ENCODE assay signal across 9 mouse cellular contexts in genomic region chr16:33942341-33942740, GRCm38 (mm10). TPM values are rescaled to one million over a fixed set of nuclear protein-coding genes. Genes with fewer than 3 reads are reported as not detected.
DNase-seq lines count a peak whose midpoint lies in the region; ATAC-seq and TF ChIP-seq lines count a peak whose summit lies in the region.
"Had no signal": no experiment of that assay in that cellular context is flagged by ENCODE, and none has a peak within 500 bp of the region (broad histone marks: within the 10 kb centered on the region; RNA-seq: fewer than 3 reads in every experiment).

No protein-coding gene starts in this region.

- TF ChIP-seq CTCF in forebrain, postnatal 0 days (IDR thresholded peaks at IDR 0.05; ENCODE audit: low read depth) = no peak

- H3K9me3 ChIP-seq in forebrain, embryonic 14.5 days (replicated peaks; ENCODE audit: control insufficient read depth, low read length) = no peaks in the 10 kb centered on the region
- H3K9me3 ChIP-seq in forebrain, postnatal 0 days (ENCODE audit: low read length) = no peaks in the 10 kb centered on the region
- H3K9me3 ChIP-seq in heart, embryonic 11.5 days (replicated peaks; ENCODE audit: control insufficient read depth, low read length) = no peaks in the 10 kb centered on the region
- H3K9me3 ChIP-seq: midbrain, embryonic 12.5 days had no signal

- no peak overlapping the region for H3K9ac ChIP-seq in forebrain, embryonic 14.5 days (ENCODE audit: low read length)
- no peak overlapping the region for H3K9ac ChIP-seq in forebrain, postnatal 0 days
- no peak overlapping the region; the same call in 1 of the 2 replicates for H3K9ac ChIP-seq in heart, embryonic 11.5 days (ENCODE audit: low read depth, low read length)
- H3K9ac ChIP-seq: midbrain, embryonic 12.5 days had no signal

- no peak overlapping the region for H3K4me2 ChIP-seq in forebrain, embryonic 14.5 days (ENCODE audit: low read length)
- no peak overlapping the region for H3K4me2 ChIP-seq in forebrain, postnatal 0 days (ENCODE audit: low read depth)
- no peak overlapping the region for H3K4me2 ChIP-seq in heart, embryonic 11.5 days
- H3K4me2 ChIP-seq: midbrain, embryonic 12.5 days had no signal

- H3K27ac ChIP-seq in forebrain, embryonic 14.5 days (ENCODE audit: low read depth, low read length) = no peak overlapping the region
- no peak overlapping the region for H3K27ac ChIP-seq in forebrain, postnatal 0 days (ENCODE audit: low read depth, low read length)
- H3K27ac ChIP-seq in heart, embryonic 11.5 days (ENCODE audit: low read depth, low read length) = peak overlapping the region; percentile 74; the same call in 1 of the 2 replicates

- peak; percentile 42 for DNase-seq in forebrain, embryonic 14.5 days (ENCODE audit: low spot score)
- DNase-seq in forebrain, postnatal 0 days = no peak
- peak; percentile 70 for DNase-seq in adrenal gland, postnatal 25 days
- peak; percentile 88 to 91 for DNase-seq in kidney, postnatal 25 days
- DNase-seq in T-cell, adult 2 months (ENCODE audit: low spot score) = no peak
- DNase-seq in ovary, adult 18-20 months (ENCODE audit: low spot score) = no peak

- 68% methylated on average over 11 of the region's 11 CpGs for WGBS in forebrain, embryonic 14.5 days
- WGBS in forebrain, postnatal 0 days = 59% methylated on average over 11 of the region's 11 CpGs
- 50% methylated on average over 11 of the region's 11 CpGs for WGBS in heart, embryonic 11.5 days (ENCODE audit: insufficient replicate concordance)

- no peaks in the 10 kb centered on the region for H3K27me3 ChIP-seq in forebrain, embryonic 14.5 days (replicated peaks; ENCODE audit: control insufficient read depth, insufficient read depth, low read length)
- no peaks in the 10 kb centered on the region for H3K27me3 ChIP-seq in forebrain, postnatal 0 days (ENCODE audit: insufficient read depth, low read length)
- H3K27me3 ChIP-seq in heart, embryonic 11.5 days (ENCODE audit: control insufficient read depth, insufficient read depth, low read length) = no peaks in the 10 kb centered on the region
- H3K27me3 ChIP-seq: midbrain, embryonic 12.5 days had no signal

- H3K36me3 ChIP-seq in forebrain, embryonic 14.5 days (ENCODE audit: control insufficient read depth, insufficient read depth, low read length) = no peaks in the 10 kb centered on the region
- H3K36me3 ChIP-seq in forebrain, postnatal 0 days (ENCODE audit: insufficient read depth) = no peaks in the 10 kb centered on the region
- H3K36me3 ChIP-seq in heart, embryonic 11.5 days (ENCODE audit: control insufficient read depth, insufficient read depth, low read length) = no peaks in the 10 kb centered on the region
- H3K36me3 ChIP-seq: midbrain, embryonic 12.5 days had no signal

- no peak overlapping the region for H3K4me3 ChIP-seq in forebrain, embryonic 14.5 days (ENCODE audit: low read depth, low read length)
- H3K4me3 ChIP-seq in forebrain, postnatal 0 days (ENCODE audit: low read depth, low read length) = no peak overlapping the region
- H3K4me3 ChIP-seq in heart, embryonic 11.5 days (ENCODE audit: low read depth, low read length) = no peak overlapping the region
- H3K4me3 ChIP-seq: midbrain, embryonic 12.5 days had no signal

- ATAC-seq in forebrain, embryonic 14.5 days = no peak
- no peak for ATAC-seq in forebrain, postnatal 0 days
- ATAC-seq in heart, embryonic 11.5 days (replicated peaks; ENCODE audit: insufficient number of reproducible peaks, low FRiP score, low TSS enrichment) = no peak
- ATAC-seq in granulocyte monocyte progenitor cell, adult 5-6 weeks (replicated peaks; ENCODE audit: poor library complexity, severe bottlenecking) = no peak

- peaks cover 9% of the 10 kb centered on the region for H3K4me1 ChIP-seq in forebrain, embryonic 14.5 days (ENCODE audit: control insufficient read depth, insufficient read depth, low read length)
- no peaks in the 10 kb centered on the region; the same call in 1 of the 2 replicates for H3K4me1 ChIP-seq in forebrain, postnatal 0 days (ENCODE audit: insufficient read depth)
- peaks cover 74% of the 10 kb centered on the region for H3K4me1 ChIP-seq in heart, embryonic 11.5 days (ENCODE audit: control insufficient read depth, insufficient read depth, low read length)

RNA-seq across cellular contexts. Expression of gene Umps, which starts 24.5 kb away (rescaled TPM):
- 35.1 and 39.6 TPM in 2 replicates for polyA plus RNA-seq in forebrain, embryonic 14.5 days (2014; fragmentation: Nextera tagmentation; extraction: Ambion mirVana)
- 26.3 and 28.3 TPM in 2 replicates for total RNA-seq in forebrain, postnatal 0 days (2014; rRNA removed)
- 22.9 and 24.7 TPM in 2 replicates for polyA plus RNA-seq in forebrain, postnatal 0 days (2015; fragmentation: Nextera tagmentation; extraction: Ambion mirVana)
- total RNA-seq in adrenal gland, postnatal 25 days (2021) = 48.2 and 55.5 TPM in 2 replicates
- 43.0 and 43.9 TPM in 2 replicates for polyA plus RNA-seq in heart, embryonic 11.5 days (2014; fragmentation: Nextera tagmentation; extraction: Ambion mirVana)
- 69.3 and 73.3 TPM in 2 replicates for total RNA-seq in granulocyte monocyte progenitor cell, adult 5-6 weeks (2014; fragmentation: Nextera tagmentation)
- total RNA-seq in granulocyte monocyte progenitor cell, adult 5-6 weeks (2017) = 129 and 134 TPM in 2 replicates

Comparison
In these comparisons a context has a peak if more than half of its experiments do, and no peak if none do; other contexts are left out.
1. DNase-seq: peak in forebrain, embryonic 14.5 days (single experiment), adrenal gland, postnatal 25 days (single experiment) and kidney, postnatal 25 days (2 of 2); none in forebrain, postnatal 0 days (single experiment), T-cell, adult 2 months (single experiment) and ovary, adult 18-20 months (single experiment).